Mouse (Mus musculus): ENCODE measurements at regions not wholly inside any gene's neighbourhood (a gene's known extent, or its start where the extent isn't known, plus 50 kb on each side); places are given as distances from the start of the nearest gene placed in this dataset.

DNA sequence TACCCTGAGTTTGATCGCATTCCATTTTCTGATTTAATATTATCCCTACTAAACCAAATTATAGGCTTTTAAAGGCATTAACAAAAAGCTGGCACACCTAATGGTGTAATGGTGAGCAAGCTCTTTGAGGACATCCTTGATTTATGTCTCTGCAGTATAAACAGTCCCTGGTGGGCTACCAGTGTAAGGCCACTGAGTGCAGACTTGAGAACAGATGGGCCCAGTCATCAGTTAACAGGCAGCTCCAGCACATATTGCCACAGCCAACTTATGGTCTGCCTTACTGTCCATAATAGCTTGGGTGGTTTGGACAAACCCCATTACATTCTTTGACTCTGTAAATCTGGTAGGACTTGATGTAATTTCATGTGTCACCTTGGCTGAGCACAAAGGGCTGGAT, 144.4 kb upstream of the Fndc3a start:
- H3K27ac ChIP-seq (ENCODE audit: insufficient read depth, low read depth, low read length): no peak overlapping the region
- H3K4me1 ChIP-seq (ENCODE audit: control insufficient read depth, insufficient read depth, low read length): no peaks in the 10 kb centered on the region
- no peak for DNase-seq
- no peaks in the 10 kb centered on the region for H3K36me3 ChIP-seq (ENCODE audit: control insufficient read depth, insufficient read depth, low read length)
- no peaks in the 10 kb centered on the region for H3K27me3 ChIP-seq (replicated peaks; ENCODE audit: control insufficient read depth, insufficient read depth, low read length)
- H3K4me3 ChIP-seq (ENCODE audit: insufficient read depth, low read depth, low read length): no peak overlapping the region
- WGBS: 92% methylated on average over 1 of the region's 1 CpGs
- TF ChIP-seq POLR2A (IDR thresholded peaks at IDR 0.05; ENCODE audit: low read depth, low read length) (no peak), CTCF (conservative IDR thresholded peaks at IDR 0.05; ENCODE audit: insufficient read depth, insufficient read length, low read depth, low read length) (no peak)

GRCm38 (mm10) chr14:72853104-72853503, 143.3 kb upstream of the Fndc3a start:
- Histone ChIP-seq H3K36me3 (ENCODE audit: control insufficient read depth, insufficient read depth, low read length) (no peaks in the 10 kb centered on the region), H3K27ac (ENCODE audit: insufficient read depth, low read depth, low read length) (no peak overlapping the region), H3K4me3 (ENCODE audit: insufficient read depth, low read depth, low read length) (no peak overlapping the region), H3K4me1 (ENCODE audit: control insufficient read depth, insufficient read depth, low read length) (no peaks in the 10 kb centered on the region), H3K27me3 (replicated peaks; ENCODE audit: control insufficient read depth, insufficient read depth, low read length) (no peaks in the 10 kb centered on the region)
- WGBS: 94% methylated on average over 3 of the region's 3 CpGs
- TF ChIP-seq CTCF (conservative IDR thresholded peaks at IDR 0.05; ENCODE audit: insufficient read depth, insufficient read length, low read depth, low read length) (no peak), POLR2A (IDR thresholded peaks at IDR 0.05; ENCODE audit: low read depth, low read length) (no peak)
- no peak for DNase-seq

DNA sequence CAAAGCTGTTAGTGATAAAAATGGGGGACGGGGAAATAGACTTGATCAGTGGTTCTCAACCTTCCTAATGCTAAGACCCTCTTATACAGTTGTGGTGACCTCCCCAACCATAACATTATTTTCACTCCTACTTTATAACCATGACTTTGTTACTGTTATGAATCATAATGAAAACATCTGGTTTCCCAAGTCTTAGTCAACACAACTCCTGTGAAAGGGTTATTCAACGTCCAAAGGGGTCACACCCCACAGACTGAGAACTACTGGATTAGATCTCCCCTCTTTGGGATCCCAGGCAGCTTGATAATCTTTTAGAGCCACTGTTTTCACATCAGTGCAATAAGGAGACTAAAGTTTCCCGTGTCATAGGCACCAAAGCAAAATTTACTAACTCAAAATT, 141.1 kb upstream of the Fndc3a start:
- WGBS: 82% methylated on average over 3 of the region's 3 CpGs
- no peak overlapping the region for H3K4me3 ChIP-seq (ENCODE audit: insufficient read depth, low read depth, low read length)

DNA sequence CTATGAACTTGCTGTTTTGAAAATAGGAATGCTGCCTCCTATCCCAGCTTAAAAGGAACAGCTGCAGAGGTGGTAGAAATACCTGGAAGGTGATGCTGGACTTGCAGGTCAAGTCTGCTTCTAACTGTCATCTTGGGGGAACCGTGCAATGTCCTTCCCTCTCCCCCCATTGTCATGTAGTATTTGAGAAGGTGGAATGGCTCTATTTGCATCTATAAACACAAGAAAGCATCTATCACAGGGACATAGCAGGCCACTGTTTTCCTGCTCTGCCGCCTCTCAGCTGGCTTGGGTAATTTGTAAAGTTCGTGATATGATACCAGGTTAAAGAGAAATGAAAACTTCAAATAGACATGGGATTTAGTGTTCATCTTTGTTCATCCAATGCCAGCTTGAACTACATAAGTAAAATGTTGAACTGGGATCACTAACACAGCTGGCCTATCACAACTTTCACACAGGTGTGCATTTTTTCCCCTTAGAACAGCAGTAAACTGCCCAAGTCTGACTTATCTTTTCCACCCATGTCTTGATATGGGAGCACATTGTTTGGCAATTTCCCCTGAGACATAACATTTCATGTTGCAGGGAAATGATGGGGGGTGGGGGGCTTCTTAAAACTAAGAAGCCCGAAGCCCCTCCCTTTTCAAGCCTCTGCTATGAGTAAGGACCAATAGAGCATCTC, 138.6 kb upstream of the Fndc3a start:
- Histone ChIP-seq H3K4me3 (ENCODE audit: insufficient read depth, low read depth, low read length) (no peak overlapping the region), H3K4me1 (ENCODE audit: control insufficient read depth, insufficient read depth, low read length) (no peaks in the 10 kb centered on the region), H3K27ac (ENCODE audit: insufficient read depth, low read depth, low read length) (no peak overlapping the region), H3K27me3 (replicated peaks; ENCODE audit: control insufficient read depth, insufficient read depth, low read length) (no peaks in the 10 kb centered on the region), H3K36me3 (ENCODE audit: control insufficient read depth, insufficient read depth, low read length) (no peaks in the 10 kb centered on the region)
- DNase-seq: no peak
- TF ChIP-seq POLR2A (IDR thresholded peaks at IDR 0.05; ENCODE audit: low read depth, low read length) (no peak), CTCF (conservative IDR thresholded peaks at IDR 0.05; ENCODE audit: insufficient read depth, insufficient read length, low read depth, low read length) (no peak)
- 89% methylated on average over 4 of the region's 4 CpGs for WGBS

More for the DNA sequence above, 141.1 kb upstream of the Fndc3a start:
- no peaks in the 10 kb centered on the region for H3K27me3 ChIP-seq (replicated peaks; ENCODE audit: control insufficient read depth, insufficient read depth, low read length)
- no peaks in the 10 kb centered on the region for H3K4me1 ChIP-seq (ENCODE audit: control insufficient read depth, insufficient read depth, low read length)
- DNase-seq: no peak
- H3K27ac ChIP-seq (ENCODE audit: insufficient read depth, low read depth, low read length): no peak overlapping the region
- no peaks in the 10 kb centered on the region for H3K36me3 ChIP-seq (ENCODE audit: control insufficient read depth, insufficient read depth, low read length)
- TF ChIP-seq CTCF (conservative IDR thresholded peaks at IDR 0.05; ENCODE audit: insufficient read depth, insufficient read length, low read depth, low read length): no peak
- TF ChIP-seq POLR2A (IDR thresholded peaks at IDR 0.05; ENCODE audit: low read depth, low read length): no peak

- TF ChIP-seq CTCF (conservative IDR thresholded peaks at IDR 0.05; ENCODE audit: insufficient read depth, insufficient read length, low read depth, low read length): no peak
- Histone ChIP-seq H3K4me3 (ENCODE audit: insufficient read depth, low read depth, low read length) (no peak overlapping the region), H3K4me1 (ENCODE audit: control insufficient read depth, insufficient read depth, low read length) (no peaks in the 10 kb centered on the region), H3K27me3 (replicated peaks; ENCODE audit: control insufficient read depth, insufficient read depth, low read length) (no peaks in the 10 kb centered on the region), H3K27ac (ENCODE audit: insufficient read depth, low read depth, low read length) (no peak overlapping the region), H3K36me3 (ENCODE audit: control insufficient read depth, insufficient read depth, low read length) (no peaks in the 10 kb centered on the region)
- 68% methylated on average over 7 of the region's 7 CpGs for WGBS
- no peak for DNase-seq
These were observed 137.7 kb upstream of the Fndc3a start for GRCm38 (mm10) chr14:72847466-72847865.

DNA sequence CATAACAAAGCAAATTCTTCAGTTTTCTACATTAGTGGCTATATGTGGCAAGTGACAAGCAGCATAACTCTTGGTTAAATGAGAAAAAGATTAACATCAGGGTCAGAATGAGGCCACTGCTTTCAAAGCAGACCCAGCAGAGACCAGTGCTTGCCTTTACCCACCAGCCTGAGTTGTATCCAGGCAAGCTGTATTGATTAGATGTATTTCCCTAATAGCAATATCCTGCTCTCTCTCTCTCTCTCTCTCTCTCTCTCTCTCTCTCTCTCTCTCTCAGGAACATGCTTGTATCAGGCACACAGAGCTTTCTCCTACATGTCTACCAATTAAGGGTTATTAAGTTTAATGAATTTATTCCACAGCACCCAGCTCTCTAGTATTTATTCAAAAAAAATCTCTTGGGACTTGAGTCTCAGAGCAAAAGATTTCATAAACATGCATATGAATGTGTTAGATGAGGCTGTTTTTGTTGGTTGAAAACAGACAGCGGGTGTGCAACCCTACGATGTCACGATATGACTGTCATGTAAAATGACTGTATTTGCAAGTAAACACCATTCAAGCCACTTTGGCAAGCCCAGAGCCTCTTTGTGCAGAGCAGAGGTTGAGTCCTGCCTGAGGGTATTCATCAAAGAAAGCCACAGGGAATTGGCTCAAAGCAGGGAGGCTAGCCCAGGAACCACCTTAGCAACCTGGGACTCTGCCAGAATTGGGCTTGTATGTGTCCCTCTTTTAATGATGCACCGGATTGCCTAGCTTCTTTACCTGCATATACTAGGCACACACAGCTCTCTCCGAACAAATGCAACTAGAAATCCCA, 136.0 kb upstream of the Fndc3a start:
- WGBS: 88% methylated on average over 5 of the region's 5 CpGs
- H3K4me1 ChIP-seq (ENCODE audit: control insufficient read depth, insufficient read depth, low read length): no peaks in the 10 kb centered on the region
- DNase-seq: no peak
- no peak overlapping the region for H3K4me3 ChIP-seq (ENCODE audit: insufficient read depth, low read depth, low read length)
- TF ChIP-seq CTCF (conservative IDR thresholded peaks at IDR 0.05; ENCODE audit: insufficient read depth, insufficient read length, low read depth, low read length): no peak
- TF ChIP-seq POLR2A (IDR thresholded peaks at IDR 0.05; ENCODE audit: low read depth, low read length): no peak
- H3K36me3 ChIP-seq (ENCODE audit: control insufficient read depth, insufficient read depth, low read length): no peaks in the 10 kb centered on the region
- H3K27ac ChIP-seq (ENCODE audit: insufficient read depth, low read depth, low read length): no peak overlapping the region
- H3K27me3 ChIP-seq (replicated peaks; ENCODE audit: control insufficient read depth, insufficient read depth, low read length): no peaks in the 10 kb centered on the region

DNA sequence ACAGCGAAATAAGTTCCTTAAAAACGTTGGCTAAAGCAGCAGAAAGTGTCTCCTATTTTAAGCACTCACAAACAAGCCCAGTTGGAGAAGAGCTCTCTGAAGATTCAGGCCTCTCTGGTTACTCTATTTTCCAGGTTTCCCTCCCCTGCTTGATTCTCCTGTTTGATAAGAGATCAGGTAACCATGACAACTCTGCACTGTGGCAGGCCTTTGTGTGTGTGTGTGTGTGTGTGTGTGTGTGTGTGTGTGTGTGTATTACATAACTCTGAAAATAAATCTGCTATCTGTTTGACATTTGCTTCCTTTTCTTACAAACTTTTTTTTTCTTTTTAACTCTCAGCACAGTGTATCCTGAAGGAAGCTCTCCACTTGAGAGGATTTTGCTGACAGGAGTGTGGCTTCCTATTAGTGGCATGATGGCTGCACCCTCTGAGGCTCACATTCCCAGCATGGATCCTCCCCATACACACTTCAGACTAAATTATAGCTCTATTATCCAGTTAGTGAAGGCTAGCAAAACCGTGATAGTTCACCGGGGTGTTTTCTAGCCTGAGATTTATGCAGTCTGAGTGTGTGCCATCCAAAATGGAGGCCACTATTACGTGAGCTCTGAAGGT, 135.1 kb upstream of the Fndc3a start:
- Histone ChIP-seq H3K27me3 (replicated peaks; ENCODE audit: control insufficient read depth, insufficient read depth, low read length) (no peaks in the 10 kb centered on the region), H3K4me3 (ENCODE audit: insufficient read depth, low read depth, low read length) (no peak overlapping the region), H3K4me1 (ENCODE audit: control insufficient read depth, insufficient read depth, low read length) (no peaks in the 10 kb centered on the region), H3K27ac (ENCODE audit: insufficient read depth, low read depth, low read length) (no peak overlapping the region), H3K36me3 (ENCODE audit: control insufficient read depth, insufficient read depth, low read length) (no peaks in the 10 kb centered on the region)
- TF ChIP-seq POLR2A (IDR thresholded peaks at IDR 0.05; ENCODE audit: low read depth, low read length) (no peak), CTCF (conservative IDR thresholded peaks at IDR 0.05; ENCODE audit: insufficient read depth, insufficient read length, low read depth, low read length) (no peak)
- WGBS: 43% methylated on average over 5 of the region's 5 CpGs
- no peak for DNase-seq

Data from kidney, adult 2 months (tissue).